Comparison of ENCODE assay signal across 15 mouse cellular contexts in genomic region chr7:140488981-140489380, GRCm38 (mm10). TPM values are rescaled to one million over a fixed set of nuclear protein-coding genes. Genes with fewer than 3 reads are reported as not detected.
"Had no signal": no experiment of that assay in that cellular context is flagged by ENCODE, and none has a peak within 500 bp of the region (broad histone marks: within the 10 kb centered on the region; RNA-seq: fewer than 3 reads in every experiment).

No protein-coding gene starts in this region.

- ATAC-seq: midbrain, embryonic 16.5 days had no signal

- DNase-seq: lung, embryonic 14.5 days; lung, postnatal 10 days; lung, postnatal 4 days; midbrain, embryonic 14.5 days; retina, postnatal 1 day; right cerebral cortex, adult 18-20 months; right cerebral cortex, postnatal 25 days; right cerebral cortex, postnatal 4 days; spleen, adult 18-20 months; thymus, adult 18-20 months; thymus, postnatal 14 days; thymus, postnatal 36 days had no signal

RNA-seq across cellular contexts. Expression of gene Olfr535, which starts 5.0 kb away (rescaled TPM):
- total RNA-seq: megakaryocyte, adult 5-6 weeks; megakaryocyte-erythroid progenitor cell, adult 5-6 weeks had no signal

RNA-seq across cellular contexts. Expression of gene Olfr536, which starts 18.2 kb away (rescaled TPM):
- total RNA-seq: megakaryocyte, adult 5-6 weeks; megakaryocyte-erythroid progenitor cell, adult 5-6 weeks had no signal

RNA-seq across cellular contexts. Expression of gene Olfr533, which starts 25.8 kb away (rescaled TPM):
- total RNA-seq: megakaryocyte, adult 5-6 weeks; megakaryocyte-erythroid progenitor cell, adult 5-6 weeks had no signal
